Mouse (Mus musculus) cerebellum, adult 11-12 months (tissue): ENCODE data around the gene Josd1.

Source experiments
- DNase-seq: peaks from one replicate; pipeline ENCODE4 v3.0.0; 2022

Josd1 gene

GRCm38 (mm10) chr15:79687646-79688267, at the start of gene Josd1:
Gene Josd1, minus strand, starts transcription at chr15:79687919.
- DNase-seq, result peak; percentile 97

- no peak for DNase-seq
Observed at GRCm38 (mm10) chr15:79734311-79734710, 46.6 kb upstream of the Josd1 start.

GRCm38 (mm10) chr15:79733640-79734039, 45.9 kb upstream of the Josd1 start:
- DNase-seq, result no peak

GRCm38 (mm10) chr15:79733192-79733591, 45.5 kb upstream of the Josd1 start:
- no peak for DNase-seq

- DNase-seq, result no peak
Observed at GRCm38 (mm10) chr15:79731554-79731953, 43.8 kb upstream of the Josd1 start.

GRCm38 (mm10) chr15:79728731-79729388, 41.1 kb upstream of the Josd1 start:
- no peak for DNase-seq

GRCm38 (mm10) chr15:79728311-79728710, 40.6 kb upstream of the Josd1 start:
- no peak for DNase-seq

GRCm38 (mm10) chr15:79727840-79728239, 40.1 kb upstream of the Josd1 start:
- no peak for DNase-seq

- DNase-seq, result no peak
Observed at GRCm38 (mm10) chr15:79725190-79725789, 37.6 kb upstream of the Josd1 start.

GRCm38 (mm10) chr15:79723439-79723838, 35.7 kb upstream of the Josd1 start:
- no peak for DNase-seq

- DNase-seq, result no peak
Observed at GRCm38 (mm10) chr15:79720796-79721195, 33.1 kb upstream of the Josd1 start.

- DNase-seq, result no peak
Observed at GRCm38 (mm10) chr15:79720267-79720666, 32.5 kb upstream of the Josd1 start.

GRCm38 (mm10) chr15:79716710-79717109, 29.0 kb upstream of the Josd1 start:
- DNase-seq, result peak; percentile 77

GRCm38 (mm10) chr15:79715646-79716045, 27.9 kb upstream of the Josd1 start:
- DNase-seq, result peak; percentile 78

- no peak for DNase-seq
Observed at GRCm38 (mm10) chr15:79708229-79708822, 20.6 kb upstream of the Josd1 start.

- DNase-seq, result no peak
Observed at GRCm38 (mm10) chr15:79706603-79707214, 19.0 kb upstream of the Josd1 start.

GRCm38 (mm10) chr15:79697558-79698187, 10.0 kb upstream of the Josd1 start:
- DNase-seq, result no peak

- DNase-seq, result peak; percentile 68
Observed at GRCm38 (mm10) chr15:79697011-79697410, 9.3 kb upstream of the Josd1 start.

GRCm38 (mm10) chr15:79696508-79696907, 8.8 kb upstream of the Josd1 start:
- no peak for DNase-seq

- DNase-seq, result no peak
Observed at GRCm38 (mm10) chr15:79695516-79695915, 7.8 kb upstream of the Josd1 start.

GRCm38 (mm10) chr15:79694512-79694911, 6.8 kb upstream of the Josd1 start:
- DNase-seq, result peak; percentile 10

GRCm38 (mm10) chr15:79693740-79694139, 6.0 kb upstream of the Josd1 start:
- peak; percentile 33 for DNase-seq

GRCm38 (mm10) chr15:79692334-79692733, 4.6 kb upstream of the Josd1 start:
- peak; percentile 18 for DNase-seq
